In genomic region chr2:5137500-5138286, GRCm38 (mm10) we compare ENCODE assay signal across 8 mouse cellular contexts. TPM values are rescaled to one million over a fixed set of nuclear protein-coding genes. Genes with fewer than 3 reads are reported as not detected.
DNase-seq lines count a peak whose midpoint lies in the region; ATAC-seq lines count a peak whose summit lies in the region.

TSS of gene Ccdc3 (plus strand) at chr2:5137776.

- DNase-seq in ES-CJ7 (ENCODE audit: low read depth, low spot score) = peak; percentile 47
- peak; percentile 78 for DNase-seq in ZHBTc4 (ENCODE audit: low read depth, low spot score)
- DNase-seq in left cerebral cortex, postnatal 36 days (ENCODE audit: low spot score in 2 of 2) = no peak
- peak; percentile 74 for DNase-seq in midbrain, embryonic 14.5 days
- DNase-seq in urinary bladder, postnatal 36 days (ENCODE audit: low spot score in 2 of 2) = peak; percentile 51 to 52
- DNase-seq in cerebellum, adult 9-11 months = no peak

- no peak within 1 kb of the TSS for H3K27ac ChIP-seq in forebrain, embryonic 15.5 days (replicated peaks)
- no peak within 1 kb of the TSS for H3K27ac ChIP-seq in hindbrain, embryonic 13.5 days
- H3K27ac ChIP-seq in midbrain, embryonic 14.5 days (replicated peaks; ENCODE audit: low read depth, low read length) = no peak within 1 kb of the TSS

- H3K9me3 ChIP-seq in forebrain, embryonic 15.5 days = no peaks in the 10 kb centered on the region
- H3K9me3 ChIP-seq in hindbrain, embryonic 13.5 days = no peaks in the 10 kb centered on the region
- H3K9me3 ChIP-seq in midbrain, embryonic 14.5 days (ENCODE audit: control insufficient read depth, low read length) = no peaks in the 10 kb centered on the region

- peak; percentile 77 for ATAC-seq in forebrain, embryonic 15.5 days (replicated peaks)
- ATAC-seq in hindbrain, embryonic 13.5 days (ENCODE audit: low FRiP score) = peak; percentile 59
- peak; percentile 55 for ATAC-seq in midbrain, embryonic 14.5 days (ENCODE audit: low FRiP score, low TSS enrichment)

- no peaks in the 10 kb centered on the region for H3K36me3 ChIP-seq in forebrain, embryonic 15.5 days
- H3K36me3 ChIP-seq in hindbrain, embryonic 13.5 days = no peaks in the 10 kb centered on the region
- H3K36me3 ChIP-seq in midbrain, embryonic 14.5 days (ENCODE audit: control insufficient read depth, insufficient read depth, low read length) = no peaks in the 10 kb centered on the region

- H3K4me1 ChIP-seq in forebrain, embryonic 15.5 days = peaks cover 16% of the 10 kb centered on the region
- peaks cover 16% of the 10 kb centered on the region for H3K4me1 ChIP-seq in hindbrain, embryonic 13.5 days (replicated peaks)
- no peaks in the 10 kb centered on the region for H3K4me1 ChIP-seq in midbrain, embryonic 14.5 days (ENCODE audit: control insufficient read depth, insufficient read depth, low read length)

- under 1% methylated on average over 77 of the region's 78 CpGs for WGBS in forebrain, embryonic 15.5 days
- 1% methylated on average over 70 of the region's 78 CpGs for WGBS in hindbrain, embryonic 13.5 days
- under 1% methylated on average over 78 of the region's 78 CpGs for WGBS in midbrain, embryonic 14.5 days

- H3K27me3 ChIP-seq in forebrain, embryonic 15.5 days = peaks cover 10% of the 10 kb centered on the region
- H3K27me3 ChIP-seq in hindbrain, embryonic 13.5 days = peaks cover 54% of the 10 kb centered on the region
- H3K27me3 ChIP-seq in midbrain, embryonic 14.5 days (ENCODE audit: control insufficient read depth, insufficient read depth, low read length) = peaks cover 31% of the 10 kb centered on the region

- peak within 1 kb of the TSS; percentile 54 for H3K9ac ChIP-seq in forebrain, embryonic 15.5 days (replicated peaks)
- peak within 1 kb of the TSS; percentile 73 for H3K9ac ChIP-seq in hindbrain, embryonic 13.5 days
- peak within 1 kb of the TSS; percentile 39; the same call in 1 of the 2 replicates for H3K9ac ChIP-seq in midbrain, embryonic 14.5 days (replicated peaks; ENCODE audit: low read length)

- intact Hi-C loops in left cerebral cortex, postnatal 36 days (cut with DNase I) = no loop called here

- H3K4me2 ChIP-seq in forebrain, embryonic 15.5 days (replicated peaks) = peak within 1 kb of the TSS; percentile 89
- peak within 1 kb of the TSS; percentile 75 for H3K4me2 ChIP-seq in hindbrain, embryonic 13.5 days
- H3K4me2 ChIP-seq in midbrain, embryonic 14.5 days (ENCODE audit: low read length) = peak within 1 kb of the TSS; percentile 67

- peak within 1 kb of the TSS; percentile 52 for H3K4me3 ChIP-seq in forebrain, embryonic 15.5 days
- peak within 1 kb of the TSS; percentile 48 for H3K4me3 ChIP-seq in hindbrain, embryonic 13.5 days
- peak within 1 kb of the TSS; percentile 42 for H3K4me3 ChIP-seq in midbrain, embryonic 14.5 days (replicated peaks; ENCODE audit: low read depth, low read length)

RNA-seq across cellular contexts. Expression of gene Ccdc3, which starts in this region (rescaled TPM):
- polyA plus RNA-seq in forebrain, embryonic 15.5 days (2015; fragmentation: Nextera tagmentation; extraction: Ambion mirVana) = 3.4 and 3.8 TPM in 2 replicates
- polyA plus RNA-seq in hindbrain, embryonic 13.5 days (2015; fragmentation: Nextera tagmentation; extraction: Ambion mirVana) = 11.3 and 12.5 TPM in 2 replicates
- total RNA-seq in left cerebral cortex, postnatal 36 days (2021) = 10 to 100 TPM; 15.9 to 17.5 TPM
- 5.0 and 7.8 TPM in 2 replicates for polyA plus RNA-seq in midbrain, embryonic 14.5 days (2014; fragmentation: Nextera tagmentation; extraction: Ambion mirVana)

Comparison
In these comparisons a context has a peak if more than half of its experiments do, and no peak if none do; other contexts are left out.
1. DNase-seq: peak in ES-CJ7 (single experiment), ZHBTc4 (single experiment), midbrain, embryonic 14.5 days (single experiment) and urinary bladder, postnatal 36 days (2 of 2); none in left cerebral cortex, postnatal 36 days (0 of 2) and cerebellum, adult 9-11 months (single experiment).
2. Peak in every context shown above with its lines, with median percentiles within 50 percentile points of each other: ATAC-seq, H3K4me2 ChIP-seq, H3K4me3 ChIP-seq and H3K9ac ChIP-seq.